Mouse (Mus musculus) adrenal gland, postnatal 10 days (tissue): ENCODE data around the gene Cabcoco1. TPM values are rescaled to one million over a fixed set of nuclear protein-coding genes. Genes with fewer than 3 reads are reported as not detected.

ENCODE experiments used
- DNase-seq: peaks from one replicate; pipeline ENCODE4 v3.0.0; 2021; ENCODE audit warnings: mixed read lengths
- total RNA-seq, 2 experiments: library from RNA; stranded (reverse); gene quantifications; 2 replicates each; pipeline ENCODE4 v1.2.3; 2021

Cabcoco1 gene
- total RNA-seq, 2 experiments from 2014 or later: 6.8 to 7.0 TPM

DNA sequence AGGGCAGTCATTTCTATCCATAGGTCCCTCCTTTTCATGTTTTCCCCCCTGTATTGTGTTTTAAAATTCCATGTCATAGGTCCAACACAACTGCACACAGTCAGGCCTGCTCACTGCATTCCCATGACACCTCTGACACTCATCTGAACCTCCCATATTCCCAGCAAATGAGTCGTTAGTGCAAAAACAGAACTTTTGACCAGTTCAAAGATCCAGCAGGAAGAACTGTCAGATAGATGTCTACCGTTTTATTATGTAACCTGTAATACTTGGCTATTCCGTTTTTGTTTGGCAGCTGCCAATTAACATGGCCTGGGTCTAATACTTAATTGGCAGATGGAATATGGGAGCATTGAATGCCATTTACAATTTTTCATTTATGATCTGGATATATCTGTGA is 34.0 kb downstream of the Cabcoco1 start:
- no peak for DNase-seq

DNA sequence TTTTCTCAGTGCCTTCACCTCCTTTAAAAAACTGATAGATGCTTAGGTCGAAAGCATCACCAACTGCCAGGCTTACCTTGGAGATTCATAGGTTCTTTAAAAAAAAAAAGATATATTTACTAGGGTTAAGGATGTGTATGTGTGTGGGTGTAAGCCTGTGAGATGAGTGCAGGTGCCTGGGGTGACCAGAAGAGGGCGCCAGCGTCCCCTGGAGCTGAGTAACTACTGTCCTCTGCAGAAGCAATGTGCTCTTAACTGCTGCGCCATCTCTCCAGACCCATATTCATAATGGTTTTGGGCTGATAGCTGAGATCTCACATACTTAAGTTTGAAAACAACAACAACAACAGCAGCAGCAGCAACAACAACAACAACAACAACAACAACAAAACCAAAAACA is 35.5 kb downstream of the Cabcoco1 start:
- no peak for DNase-seq

DNA sequence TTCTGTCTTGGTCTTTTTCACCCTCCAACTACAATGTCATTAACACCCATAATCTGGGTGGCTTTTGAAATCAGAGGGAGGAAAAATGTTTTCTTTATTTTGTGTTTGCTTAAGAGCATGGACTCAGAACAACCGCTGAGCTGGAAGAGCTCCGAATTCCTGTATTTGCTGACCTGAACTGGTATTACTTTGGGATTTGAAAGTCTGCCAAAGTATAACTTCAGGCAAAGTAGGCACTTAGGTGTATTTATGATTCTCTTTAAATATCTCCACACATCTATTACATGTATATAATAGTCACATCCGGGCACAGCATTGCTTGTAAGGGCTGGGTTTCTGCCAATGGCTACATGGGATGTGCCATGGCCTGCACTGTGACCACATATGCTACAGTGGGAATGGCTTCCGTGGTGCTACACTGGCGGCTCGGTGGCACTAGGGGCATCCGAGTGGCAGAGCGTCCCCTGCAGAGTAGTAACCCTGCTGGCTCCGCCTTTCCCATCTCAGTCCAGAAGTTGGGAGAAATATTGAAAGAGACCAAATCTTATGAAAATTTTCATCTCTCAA is 37.0 kb downstream of the Cabcoco1 start:
- no peak for DNase-seq

DNA sequence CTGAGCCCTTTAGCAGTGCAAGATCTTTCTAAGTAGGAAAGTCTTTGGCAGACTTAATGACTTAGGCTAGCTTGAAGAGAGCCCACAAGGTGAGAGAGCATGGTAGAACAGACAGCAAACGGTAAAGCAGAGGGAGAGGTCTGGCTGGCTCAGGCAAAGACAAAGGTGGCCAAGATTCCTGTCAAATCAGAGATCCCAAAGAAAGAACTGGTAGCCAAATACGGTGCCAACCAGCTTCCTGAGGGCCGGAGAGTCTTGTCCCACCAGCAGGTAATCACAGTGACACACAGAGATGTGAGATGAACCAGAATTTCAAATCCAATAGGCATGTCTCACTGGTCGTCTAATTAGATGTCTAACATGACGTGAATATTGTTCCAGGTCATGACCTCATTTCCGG is 40.6 kb downstream of the Cabcoco1 start:
- no peak for DNase-seq

DNA sequence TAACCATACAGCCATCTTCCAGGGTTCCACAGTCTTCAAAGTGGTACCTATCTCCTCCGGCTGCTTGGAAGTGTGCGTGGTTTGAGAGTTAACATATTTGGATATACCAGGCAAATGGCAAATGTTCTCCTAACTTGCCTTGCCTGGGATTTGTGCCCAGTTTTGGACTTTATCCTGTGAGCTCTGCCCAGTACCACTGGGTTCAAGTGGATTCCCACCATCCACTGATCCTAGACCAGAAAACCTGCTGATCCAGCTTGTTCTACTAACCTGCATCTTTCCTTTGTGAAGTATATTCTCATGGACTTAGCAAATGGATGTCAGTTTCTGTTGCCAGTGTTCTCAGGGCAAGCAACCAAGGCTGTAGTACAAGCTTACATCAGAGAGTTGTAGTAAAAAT is 46.5 kb downstream of the Cabcoco1 start:
- no peak for DNase-seq

DNA sequence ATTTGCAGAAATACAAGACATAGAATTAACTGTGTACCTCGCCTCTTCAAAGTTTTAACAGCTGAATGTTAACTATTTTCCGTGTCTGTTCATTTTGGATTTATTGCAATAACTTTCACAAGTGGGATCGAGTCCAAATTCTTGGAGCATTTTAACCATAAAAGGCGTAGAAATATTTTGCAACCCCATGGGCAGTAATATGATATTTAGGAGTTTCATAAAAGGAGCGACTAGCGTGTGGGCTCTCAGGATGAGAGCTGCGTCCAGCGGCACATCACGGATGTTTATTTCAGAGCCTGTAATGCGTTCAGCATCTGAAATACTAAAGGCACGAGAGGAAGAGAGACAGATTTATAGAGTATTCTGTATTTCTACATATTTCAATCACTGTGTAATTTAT is 50.1 kb downstream of the Cabcoco1 start:
- no peak for DNase-seq

DNA sequence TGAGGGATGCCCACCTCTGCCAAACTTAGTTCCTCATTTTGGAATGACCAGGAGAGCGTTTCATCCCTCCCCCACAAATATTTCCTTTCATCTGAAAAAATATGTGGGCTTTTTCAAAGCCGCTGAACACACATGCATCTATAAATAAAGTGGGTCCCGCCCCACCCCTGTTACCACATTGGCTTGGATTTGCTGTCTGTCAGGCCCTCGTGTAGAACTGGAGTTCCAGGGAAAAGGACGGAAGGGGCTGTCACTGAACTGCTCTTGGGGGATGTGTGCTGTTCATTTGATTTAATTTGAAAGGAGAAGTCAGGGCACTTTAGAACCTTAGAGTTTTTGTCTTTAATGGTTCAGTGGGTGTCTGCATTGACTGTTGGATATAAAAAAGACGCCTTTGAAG is 50.9 kb downstream of the Cabcoco1 start:
- DNase-seq: no peak

DNA sequence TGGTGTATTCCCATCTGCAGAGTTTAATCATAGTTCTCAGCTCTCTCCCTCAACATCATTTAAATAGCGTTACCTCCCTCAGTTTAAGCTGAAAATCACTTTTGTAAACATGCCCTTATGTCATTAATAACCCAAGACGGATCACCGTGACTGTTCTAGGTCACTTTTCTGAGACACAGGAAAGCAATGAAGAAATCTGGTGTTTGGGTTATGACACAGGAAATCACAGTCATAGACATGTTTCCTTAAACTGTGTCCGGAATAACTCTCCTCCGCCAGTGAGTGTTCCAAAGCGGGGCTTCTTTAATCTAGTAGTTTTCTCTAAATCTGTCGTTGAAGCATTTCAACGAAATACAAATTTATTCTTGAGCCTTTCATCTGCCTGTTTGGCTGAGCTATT is 68.9 kb downstream of the Cabcoco1 start:
- DNase-seq: no peak

DNA sequence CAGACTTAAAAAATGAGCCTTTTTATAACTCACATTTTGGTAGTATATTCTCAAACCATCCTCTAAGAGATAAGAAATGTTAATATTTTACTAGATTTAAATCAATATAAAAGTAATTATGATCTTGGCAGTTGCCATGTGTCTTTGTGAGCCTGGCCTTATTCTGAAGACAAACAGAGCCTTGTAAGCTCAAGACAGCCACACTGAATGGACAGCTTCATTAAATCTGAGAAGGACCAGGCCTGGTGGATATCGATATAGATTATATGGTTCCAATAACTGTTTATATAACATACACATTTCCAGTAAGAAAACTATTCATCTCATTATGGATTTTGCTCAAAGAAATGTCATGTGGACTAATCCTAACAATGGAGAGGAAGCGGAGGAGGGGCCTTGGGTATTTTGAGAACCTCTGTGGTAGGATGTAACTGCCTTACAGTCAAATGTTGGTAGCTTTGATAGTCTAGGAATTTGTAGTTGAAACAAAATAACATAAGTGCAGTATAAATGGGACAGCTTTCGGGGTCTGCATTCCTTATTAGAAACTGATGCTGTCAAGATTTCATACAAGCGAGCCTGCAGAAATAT is 75.9 kb downstream of the Cabcoco1 start:
- no peak for DNase-seq

DNA sequence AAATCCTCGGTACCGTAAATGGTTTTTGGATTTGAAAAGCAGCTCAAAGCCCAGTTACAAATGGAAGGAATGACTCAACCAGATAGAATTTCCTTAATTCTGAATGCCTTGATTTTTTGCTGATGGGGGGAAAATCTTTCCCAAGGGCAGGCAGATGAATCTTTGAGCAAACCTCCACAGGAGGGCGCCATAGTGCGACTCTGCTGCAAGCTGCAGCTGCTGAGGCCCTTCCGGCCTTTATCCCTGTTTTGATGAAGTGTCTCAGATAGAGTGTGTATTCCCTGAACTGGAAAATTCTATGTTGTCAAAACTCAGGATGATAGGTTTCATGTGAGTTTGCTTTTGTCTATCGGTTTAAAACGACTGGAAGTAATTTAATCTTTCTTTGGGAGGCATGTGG is 76.8 kb downstream of the Cabcoco1 start:
- DNase-seq: peak; percentile 93

DNA sequence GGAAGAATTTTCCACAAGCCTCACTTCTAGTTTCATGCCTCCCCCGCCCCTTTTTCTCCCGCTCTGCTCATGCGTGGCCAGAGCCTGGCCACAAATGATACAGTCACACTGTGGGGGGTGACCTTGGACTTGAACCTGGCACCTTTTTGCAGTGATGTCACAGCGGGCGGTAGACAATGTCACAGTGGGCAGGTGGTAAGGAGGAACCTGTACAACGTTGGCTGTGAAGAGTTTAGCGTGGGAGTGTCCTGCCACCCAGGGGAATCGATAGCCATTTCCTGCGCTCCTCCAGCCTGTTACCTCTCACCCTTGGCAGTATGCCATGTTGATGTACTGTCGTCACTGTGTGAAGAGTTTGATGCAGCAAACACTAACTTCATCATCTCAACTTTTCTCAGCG is 81.9 kb downstream of the Cabcoco1 start:
- peak; percentile 8 for DNase-seq

DNA sequence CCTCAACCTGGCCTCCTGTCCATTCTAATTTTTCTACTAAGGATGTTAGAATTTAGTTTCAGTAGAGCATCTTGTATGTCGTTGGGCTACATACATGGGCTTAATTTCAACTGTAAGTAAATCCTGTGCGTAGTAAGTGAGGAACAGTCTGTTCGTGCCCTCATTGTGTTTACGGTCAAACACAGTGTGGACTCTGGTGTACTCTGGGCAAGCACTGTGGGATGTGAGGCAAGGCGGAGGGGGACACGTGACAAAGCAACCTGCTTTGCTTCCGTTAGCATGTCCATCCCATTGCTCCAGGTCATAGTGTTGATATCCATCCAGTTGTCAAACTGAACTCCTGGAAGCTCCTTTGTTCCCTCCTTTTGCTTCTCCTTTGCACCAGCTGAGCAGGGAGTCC is 84.7 kb downstream of the Cabcoco1 start:
- DNase-seq: no peak

DNA sequence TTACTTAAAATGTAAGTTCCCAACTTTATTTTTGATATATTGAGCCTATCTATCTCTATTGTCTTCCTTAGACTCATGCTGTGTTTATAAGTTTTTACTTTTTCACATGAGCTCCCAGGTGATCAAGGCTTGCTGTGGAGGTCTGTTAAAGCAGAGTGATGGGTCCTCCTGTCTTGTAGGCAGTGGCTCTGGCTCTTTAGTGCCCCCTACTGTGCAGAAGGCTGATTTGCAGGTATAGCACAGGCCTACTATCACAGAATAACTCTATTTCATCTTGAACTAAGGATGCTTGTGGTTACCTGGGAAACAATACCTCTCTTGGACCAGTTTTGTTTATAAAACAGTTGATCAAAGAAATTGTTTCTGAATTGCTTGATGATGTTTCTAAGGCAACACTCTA is 87.2 kb downstream of the Cabcoco1 start:
- DNase-seq: no peak

DNA sequence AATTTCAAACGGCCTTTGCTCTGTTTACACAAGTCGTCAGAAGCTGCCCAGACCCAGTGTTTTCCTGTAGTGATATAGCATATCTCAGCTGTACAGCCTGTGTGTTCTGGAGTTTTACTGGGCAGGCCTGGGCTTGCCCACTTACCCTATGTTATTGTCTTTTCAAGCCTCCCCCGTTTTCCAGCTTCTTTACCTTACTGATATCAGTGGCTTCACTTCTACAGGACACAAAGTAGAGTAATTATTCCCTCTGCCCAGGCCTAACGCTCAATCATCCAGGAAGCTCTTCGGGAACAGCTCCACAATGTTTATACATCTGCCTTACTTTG is 94.9 kb downstream of the Cabcoco1 start:
- DNase-seq: no peak

DNA sequence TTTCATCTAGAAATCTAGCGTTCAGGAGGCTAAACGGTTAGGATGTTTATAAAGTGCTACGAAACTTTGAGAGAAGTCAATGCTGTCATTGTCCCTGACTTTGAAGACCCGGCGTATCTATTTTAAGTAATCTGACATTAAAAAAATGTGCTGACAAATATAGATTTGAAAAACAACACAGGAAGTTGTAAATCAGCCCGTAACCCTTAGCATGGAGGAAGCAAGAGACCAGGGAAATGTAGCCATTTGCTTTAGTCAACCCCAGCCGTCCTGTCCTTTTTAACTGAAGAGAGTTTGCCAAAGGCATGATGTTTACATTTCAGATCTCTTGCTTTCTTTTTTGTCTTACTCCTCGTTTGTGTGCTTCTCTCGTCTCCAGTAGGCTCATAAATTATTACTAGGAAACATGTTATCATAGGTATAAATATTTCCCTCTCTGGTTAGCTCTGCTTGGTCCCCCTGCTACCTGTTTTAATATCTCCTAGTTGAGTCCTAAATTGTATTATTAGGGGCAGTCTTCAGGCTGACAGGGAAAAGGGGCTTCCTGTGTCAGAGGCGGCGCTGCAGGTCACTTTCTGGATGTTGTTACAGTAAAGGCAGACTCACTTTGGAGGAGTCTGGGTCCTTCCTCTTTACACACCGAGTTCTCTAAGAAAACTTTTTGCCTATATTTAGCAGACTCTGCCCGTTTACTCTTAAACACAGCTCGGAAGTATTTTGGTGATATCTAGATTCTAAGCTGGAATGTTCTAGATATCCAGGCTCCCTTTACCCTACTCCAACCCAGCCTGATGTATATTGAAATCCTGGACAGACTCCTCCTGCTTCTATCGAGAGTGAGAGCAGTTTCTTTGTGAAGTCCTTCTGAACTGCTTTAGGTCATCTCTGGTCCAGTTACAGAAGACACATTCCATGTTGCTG is 95.6 kb downstream of the Cabcoco1 start:
- DNase-seq: peak; percentile 18

DNA sequence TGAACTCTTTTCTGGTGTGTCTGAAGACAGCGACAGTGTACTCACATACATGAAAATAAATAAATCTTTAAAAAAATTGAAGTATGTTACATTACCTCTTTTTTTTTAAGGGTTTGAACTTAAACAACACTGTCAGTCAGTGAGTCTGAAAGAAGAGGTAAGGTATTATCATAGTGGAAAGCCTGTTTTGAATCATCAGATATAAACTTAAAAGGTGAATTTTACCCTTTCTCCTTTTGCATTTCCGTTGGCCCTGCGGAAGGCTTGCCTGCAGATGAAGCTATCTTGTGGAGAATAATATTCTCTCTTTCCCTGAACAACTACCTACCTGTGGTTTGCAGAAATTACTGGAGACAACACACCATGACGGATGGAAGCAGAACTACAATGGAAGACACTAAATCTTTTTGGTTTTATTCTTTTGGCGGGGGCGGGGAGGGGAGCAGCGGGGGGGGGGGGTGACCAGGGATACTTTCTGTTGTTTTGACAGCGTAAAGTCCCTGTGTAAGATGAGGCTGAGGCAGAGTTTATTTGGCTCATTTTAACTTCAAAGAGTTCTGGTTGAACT is 96.4 kb downstream of the Cabcoco1 start:
- no peak for DNase-seq

DNA sequence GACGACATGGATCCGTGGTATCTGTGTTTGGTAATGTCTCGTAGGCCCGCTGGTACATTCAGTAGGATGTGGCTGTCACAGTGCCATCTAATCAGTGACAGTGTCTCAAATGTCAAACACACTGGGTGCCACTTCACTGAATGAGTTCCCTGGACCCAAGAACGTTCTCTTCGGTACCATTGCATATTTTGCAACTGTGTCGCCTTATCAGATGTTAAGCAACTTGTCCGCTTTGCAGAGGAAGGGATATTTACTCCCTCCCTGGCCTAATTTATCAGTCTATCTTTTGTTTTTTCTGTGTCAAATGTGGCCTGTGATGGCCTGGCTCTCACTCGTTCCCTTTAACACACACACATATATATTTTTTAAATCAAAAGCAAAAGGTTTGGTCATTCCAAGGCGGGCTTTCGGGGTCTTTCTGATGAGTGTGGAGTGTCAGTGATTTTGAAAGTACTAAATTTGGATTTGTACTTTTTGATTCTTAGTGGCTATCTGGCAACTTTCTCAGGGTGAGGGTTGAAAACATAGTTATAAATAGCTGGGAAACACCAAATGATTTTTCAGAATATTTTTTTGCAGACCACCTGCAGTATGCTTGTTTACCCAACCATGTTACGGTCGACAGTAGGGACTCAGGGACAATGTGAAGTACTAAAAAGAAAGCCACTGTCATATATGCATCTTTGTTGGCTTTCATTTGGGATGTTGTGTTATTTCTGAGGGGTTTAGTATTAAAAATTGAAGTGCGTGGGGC is 97.2 kb downstream of the Cabcoco1 start:
- DNase-seq: peak; percentile 10

DNA sequence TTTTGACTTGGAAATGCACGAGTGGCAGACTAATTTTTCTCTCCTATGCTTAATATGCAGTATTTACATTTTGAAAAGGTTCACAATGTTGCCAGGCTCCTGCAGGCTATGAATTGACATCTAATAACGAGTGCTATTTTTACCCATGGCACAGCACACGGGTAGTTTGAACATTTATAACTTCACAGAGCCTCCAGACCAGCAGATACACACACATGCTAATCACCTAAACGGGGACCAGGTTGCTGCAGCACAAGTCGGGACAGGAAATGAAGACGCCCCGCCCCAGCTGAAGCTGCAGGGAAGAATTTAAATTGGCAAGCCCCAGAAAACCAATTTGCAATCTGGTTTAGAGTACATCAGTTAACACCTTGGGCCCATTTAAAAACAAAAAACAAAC is 98.6 kb downstream of the Cabcoco1 start:
- no peak for DNase-seq

DNA sequence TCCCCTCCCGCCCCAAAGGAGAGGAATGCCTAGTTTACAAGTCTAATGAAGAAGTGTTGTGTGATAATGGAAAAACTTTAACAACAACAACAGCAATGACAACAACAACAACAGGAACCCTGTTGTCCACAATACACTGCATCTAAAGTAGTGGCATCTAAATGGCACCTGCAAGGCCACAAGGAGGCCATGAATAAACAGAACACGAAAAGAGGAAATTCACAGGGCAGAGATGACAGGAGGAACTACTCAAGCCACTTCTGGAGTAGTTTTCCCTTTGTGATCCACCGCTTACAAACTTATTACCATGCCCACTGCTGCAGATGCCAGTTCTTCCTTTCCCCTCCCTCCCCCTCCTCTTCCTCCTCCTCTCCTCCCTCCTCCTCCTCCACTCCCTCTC is 99.0 kb downstream of the Cabcoco1 start:
- DNase-seq: peak; percentile 5

DNA sequence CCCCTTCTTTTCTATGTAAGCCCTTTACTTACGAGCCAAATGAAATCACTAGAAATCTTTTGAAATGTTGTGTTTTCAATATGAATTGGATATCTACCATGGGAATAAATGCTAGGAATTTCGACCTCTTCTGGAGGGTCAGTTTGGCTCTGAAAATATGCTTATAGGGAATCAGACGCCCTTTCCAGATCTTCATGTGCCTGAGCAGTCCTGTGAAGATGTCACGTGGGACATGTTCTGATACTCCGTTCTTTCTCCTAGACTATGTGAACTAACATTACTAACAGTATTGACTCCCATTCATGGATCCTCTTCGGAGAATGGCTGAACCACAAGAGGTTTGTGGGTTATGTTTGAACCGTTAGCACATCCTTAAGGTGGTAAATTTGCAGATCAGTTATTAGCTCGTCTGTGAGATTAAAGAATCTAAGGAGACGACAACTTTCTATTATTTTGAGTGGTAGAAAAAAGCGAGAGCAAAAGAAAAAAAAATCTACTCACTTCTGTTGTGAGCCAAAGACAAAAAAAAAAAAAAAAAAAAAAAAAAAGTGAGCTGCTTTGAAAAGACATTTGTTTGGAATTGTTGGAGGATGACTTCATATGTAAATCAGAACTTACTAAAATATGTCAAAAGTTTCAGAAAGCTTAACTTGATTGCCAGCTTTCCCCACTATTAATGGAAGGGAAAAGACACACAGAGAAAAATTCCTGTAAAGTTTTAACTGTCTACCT is 99.6 kb downstream of the Cabcoco1 start:
- no peak for DNase-seq

DNA sequence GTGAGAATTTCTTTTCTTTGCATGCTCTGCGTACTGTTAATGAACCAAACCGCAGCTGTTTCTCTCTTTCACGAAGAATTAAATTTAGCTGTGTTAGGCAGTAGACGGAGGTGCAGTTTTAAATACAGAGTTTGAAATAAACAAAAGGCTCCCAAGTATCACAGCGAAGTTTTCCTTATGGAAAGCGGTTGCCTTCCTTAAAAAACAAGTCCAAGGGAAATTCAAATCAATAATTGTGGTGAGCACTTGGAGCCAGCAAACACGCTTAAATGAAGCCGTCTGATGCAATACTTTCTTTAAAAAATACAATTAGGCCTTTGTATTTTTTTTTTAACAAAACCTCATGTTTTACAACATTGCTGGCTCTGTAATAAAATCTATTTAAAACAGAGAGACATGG is 101.2 kb downstream of the Cabcoco1 start:
- no peak for DNase-seq

DNA sequence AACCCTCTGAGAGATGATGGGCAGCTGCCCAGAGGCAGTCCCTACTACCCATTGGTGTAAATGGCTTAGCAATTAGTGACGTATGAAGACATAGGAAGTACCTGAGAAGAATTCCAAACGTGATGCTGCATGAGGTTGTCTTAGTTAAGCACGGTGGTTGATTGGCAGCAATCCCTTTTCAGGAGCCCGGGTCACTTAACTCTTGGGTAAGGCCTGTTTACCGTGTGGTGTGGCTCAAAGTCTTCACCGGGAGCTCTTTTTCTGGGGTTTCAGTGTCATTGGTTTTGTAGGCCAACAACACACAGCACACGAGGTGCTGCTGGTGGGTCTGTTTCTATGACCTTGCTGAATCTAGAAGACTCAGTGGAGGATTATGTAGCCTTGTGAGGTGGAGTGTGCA is 105.9 kb downstream of the Cabcoco1 start:
- DNase-seq: no peak
